Mouse (Mus musculus) lung, postnatal 0 days (tissue): ENCODE data around the gene Igf2r.

Experiments
- CTCF ChIP-seq: IDR thresholded peaks from 2 replicates; pipeline ENCODE4 v1.5.1; 2016; ENCODE audit warnings: antibody characterized with exemption, mild to moderate bottlenecking
- EP300 ChIP-seq: IDR thresholded peaks from 2 replicates; pipeline ENCODE4 v1.6.1; 2016; ENCODE audit warnings: antibody characterized with exemption, mild to moderate bottlenecking, control low read depth

DNA sequence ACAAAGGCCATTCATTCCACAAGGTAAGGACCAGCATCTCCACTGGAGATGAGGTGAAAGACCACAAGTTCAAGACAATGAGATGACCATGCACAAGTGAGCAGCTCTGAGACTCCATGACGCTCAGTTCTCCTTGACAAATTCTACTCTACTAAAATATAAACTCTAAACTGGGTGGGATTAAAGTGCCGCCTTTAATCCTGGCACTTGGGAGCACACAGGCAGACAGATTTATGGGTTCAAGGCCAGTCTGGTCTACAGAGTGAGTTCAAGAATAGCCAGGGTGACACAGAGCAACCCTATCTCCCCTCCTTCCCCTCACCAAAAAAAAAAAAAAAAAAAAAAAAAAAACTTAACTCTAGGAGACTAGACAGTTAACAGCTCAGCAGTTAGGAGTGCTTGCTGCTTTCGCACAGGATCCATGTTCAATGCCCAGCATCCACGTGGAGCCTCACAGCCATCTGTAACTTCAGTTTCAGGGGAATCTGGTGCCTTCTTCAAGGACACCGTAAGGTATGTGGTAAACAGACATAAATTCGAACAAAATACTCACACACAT, 2.1 kb downstream of the Igf2r start:
- no peak for TF ChIP-seq CTCF
- no peak for TF ChIP-seq EP300
